ENCODE assay signal across 18 mouse cellular contexts in the genomic region with DNA sequence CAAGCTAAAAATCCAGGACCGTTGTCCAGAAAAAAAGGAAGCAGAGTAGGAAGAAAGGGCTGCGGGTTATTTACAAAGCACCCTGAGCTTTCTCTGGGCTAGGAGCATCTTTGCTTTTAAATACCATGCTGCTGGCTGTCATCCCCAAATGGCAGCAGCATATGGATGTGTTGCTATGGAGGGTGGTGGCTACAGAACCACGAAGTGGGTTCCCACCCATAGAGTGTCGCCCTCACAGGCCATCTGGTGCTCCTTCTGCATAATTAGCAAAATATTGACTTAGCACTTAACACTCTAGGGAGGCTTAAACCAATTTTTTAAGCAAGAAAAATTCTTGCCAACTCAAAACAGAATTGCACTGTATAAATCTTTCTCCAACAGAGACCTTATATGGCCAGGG.
A peak's percentile ranks its signal among the peaks of the same experiment; 100 is the strongest.
DNase-seq lines count a peak whose midpoint lies in the region; ATAC-seq and TF ChIP-seq lines count a peak whose summit lies in the region.
"Had no signal": no experiment of that assay in that cellular context is flagged by ENCODE, and none has a peak within 500 bp of the region (broad histone marks: within the 10 kb centered on the region; RNA-seq: fewer than 3 reads in every experiment).

No protein-coding gene starts in this region.

- peak; percentile 30 for DNase-seq in hindbrain, postnatal 0 days (ENCODE audit: low spot score)
- DNase-seq in left cerebral cortex, adult 11 months (ENCODE audit: low spot score), result peak; percentile 23
- peak; percentile 42 for DNase-seq in right cerebral cortex, postnatal 25 days
- DNase-seq in kidney, adult 8-10 months, result no peak
- DNase-seq in lung, postnatal 36 days, result no peak
- DNase-seq: adrenal gland, postnatal 14 days; embryo, embryonic 11 days; heart, adult 2 months; heart, postnatal 4 days; kidney, adult 9 months; thymus, postnatal 25 days had no signal

- no peak overlapping the region for H3K27ac ChIP-seq in hindbrain, postnatal 0 days
- no peak overlapping the region for H3K27ac ChIP-seq in hindbrain, embryonic 12.5 days
- no peak overlapping the region for H3K27ac ChIP-seq in kidney, embryonic 14.5 days (ENCODE audit: low read depth, low read length)
- H3K27ac ChIP-seq: heart, adult 2 months; lung, embryonic 15.5 days; midbrain, embryonic 10.5 days; neural tube, embryonic 15.5 days had no signal

- H3K9ac ChIP-seq in hindbrain, postnatal 0 days (replicated peaks; ENCODE audit: low read length), result no peak overlapping the region
- H3K9ac ChIP-seq in hindbrain, embryonic 12.5 days, result no peak overlapping the region
- H3K9ac ChIP-seq in kidney, embryonic 14.5 days (ENCODE audit: low read depth, low read length), result no peak overlapping the region
- H3K9ac ChIP-seq: lung, embryonic 15.5 days; neural tube, embryonic 15.5 days had no signal

- WGBS in hindbrain, postnatal 0 days, result 29% methylated on average over 4 of the region's 4 CpGs
- 57% methylated on average over 4 of the region's 4 CpGs for WGBS in hindbrain, embryonic 12.5 days
- 60% methylated on average over 4 of the region's 4 CpGs for WGBS in kidney, embryonic 14.5 days

- TF ChIP-seq CTCF in hindbrain, postnatal 0 days (IDR thresholded peaks at IDR 0.05; ENCODE audit: low read depth), result no peak

- no peaks in the 10 kb centered on the region for H3K36me3 ChIP-seq in hindbrain, postnatal 0 days (ENCODE audit: insufficient read depth, low read length)
- no peaks in the 10 kb centered on the region for H3K36me3 ChIP-seq in hindbrain, embryonic 12.5 days
- no peaks in the 10 kb centered on the region for H3K36me3 ChIP-seq in kidney, embryonic 14.5 days (ENCODE audit: control insufficient read depth, insufficient read depth, low read length)
- H3K36me3 ChIP-seq: lung, embryonic 15.5 days; midbrain, embryonic 10.5 days; neural tube, embryonic 15.5 days had no signal

- no peaks in the 10 kb centered on the region for H3K27me3 ChIP-seq in hindbrain, postnatal 0 days (ENCODE audit: insufficient read depth, low read length)
- no peaks in the 10 kb centered on the region for H3K27me3 ChIP-seq in hindbrain, embryonic 12.5 days
- H3K27me3 ChIP-seq in kidney, embryonic 14.5 days (ENCODE audit: control insufficient read depth, insufficient read depth, low read length), result no peaks in the 10 kb centered on the region
- H3K27me3 ChIP-seq: lung, embryonic 15.5 days; neural tube, embryonic 15.5 days; Patski had no signal

- no peaks in the 10 kb centered on the region for H3K9me3 ChIP-seq in hindbrain, postnatal 0 days (ENCODE audit: low read length)
- no peaks in the 10 kb centered on the region for H3K9me3 ChIP-seq in hindbrain, embryonic 12.5 days (replicated peaks)
- H3K9me3 ChIP-seq in kidney, embryonic 14.5 days (ENCODE audit: control insufficient read depth, low read length), result no peaks in the 10 kb centered on the region
- H3K9me3 ChIP-seq: lung, embryonic 15.5 days; midbrain, embryonic 10.5 days; neural tube, embryonic 15.5 days had no signal

- 0 out of 2 replicates have a peak, but pooled peaks have one; percentile 49 for ATAC-seq in hindbrain, postnatal 0 days
- ATAC-seq in hindbrain, embryonic 12.5 days (ENCODE audit: low FRiP score), result no peak
- ATAC-seq in frontal cortex, adult (ENCODE audit: low TSS enrichment), result peak; percentile 69; the same call in 1 of the 2 replicates
- ATAC-seq in kidney, embryonic 14.5 days (ENCODE audit: low FRiP score, low TSS enrichment), result no peak
- ATAC-seq: Patski had no signal

- no peak overlapping the region for H3K4me3 ChIP-seq in hindbrain, postnatal 0 days (ENCODE audit: low read length)
- no peak overlapping the region for H3K4me3 ChIP-seq in hindbrain, embryonic 12.5 days
- H3K4me3 ChIP-seq in kidney, embryonic 14.5 days (ENCODE audit: low read length), result no peak overlapping the region
- H3K4me3 ChIP-seq: heart, adult 2 months; lung, embryonic 15.5 days; midbrain, embryonic 10.5 days; neural tube, embryonic 15.5 days had no signal

- H3K4me2 ChIP-seq in hindbrain, postnatal 0 days (ENCODE audit: low read depth, low read length), result no peak overlapping the region
- no peak overlapping the region for H3K4me2 ChIP-seq in hindbrain, embryonic 12.5 days (replicated peaks)
- no peak overlapping the region for H3K4me2 ChIP-seq in kidney, embryonic 14.5 days (replicated peaks; ENCODE audit: low read depth, low read length)
- H3K4me2 ChIP-seq: lung, embryonic 15.5 days; neural tube, embryonic 15.5 days had no signal

- 0 out of 2 replicates have a peak, but pooled peaks cover 7% of the 10 kb centered on the region for H3K4me1 ChIP-seq in hindbrain, postnatal 0 days (ENCODE audit: insufficient read depth, low read length)
- H3K4me1 ChIP-seq in hindbrain, embryonic 12.5 days, result no peaks in the 10 kb centered on the region
- no peaks in the 10 kb centered on the region for H3K4me1 ChIP-seq in kidney, embryonic 14.5 days (ENCODE audit: control insufficient read depth, insufficient read depth, low read length)
- H3K4me1 ChIP-seq: lung, embryonic 15.5 days; neural tube, embryonic 15.5 days had no signal

Comparison
In these comparisons a context has a peak if more than half of its experiments do, and no peak if none do; other contexts are left out.
1. ATAC-seq: peak in hindbrain, postnatal 0 days (single experiment) and frontal cortex, adult (single experiment); none in hindbrain, embryonic 12.5 days (single experiment) and kidney, embryonic 14.5 days (single experiment).
2. DNase-seq: peak in hindbrain, postnatal 0 days (single experiment), left cerebral cortex, adult 11 months (single experiment) and right cerebral cortex, postnatal 25 days (single experiment); none in kidney, adult 8-10 months (0 of 2) and lung, postnatal 36 days (single experiment).